Comparison of ENCODE assay signal across 9 mouse cellular contexts in genomic region chr7:66320996-66321395, GRCm38 (mm10). TPM values are rescaled to one million over a fixed set of nuclear protein-coding genes. Genes with fewer than 3 reads are reported as not detected.
DNase-seq lines count a peak whose midpoint lies in the region.
"Had no signal": no experiment of that assay in that cellular context is flagged by ENCODE, and none has a peak within 500 bp of the region (broad histone marks: within the 10 kb centered on the region; RNA-seq: fewer than 3 reads in every experiment).

No protein-coding gene starts in this region.

- intact Hi-C loops in heart, postnatal 10 days (cut with DNase I): no loop called here

- H3K9me3 ChIP-seq in embryonic facial prominence, embryonic 10.5 days: no peaks in the 10 kb centered on the region

- no peaks in the 10 kb centered on the region for H3K27me3 ChIP-seq in embryonic facial prominence, embryonic 10.5 days (replicated peaks; ENCODE audit: low read depth, poor library complexity, severe bottlenecking)

- no peak overlapping the region for H3K4me3 ChIP-seq in embryonic facial prominence, embryonic 10.5 days

- peaks cover 14% of the 10 kb centered on the region for H3K4me1 ChIP-seq in embryonic facial prominence, embryonic 10.5 days

- WGBS in embryonic facial prominence, embryonic 10.5 days: 72% methylated on average over 5 of the region's 5 CpGs

- no peaks in the 10 kb centered on the region for H3K36me3 ChIP-seq in embryonic facial prominence, embryonic 10.5 days (replicated peaks)

- H3K27ac ChIP-seq in embryonic facial prominence, embryonic 10.5 days (replicated peaks): no peak overlapping the region

- DNase-seq in heart, postnatal 4 days: peak; percentile 43
- DNase-seq in heart, postnatal 10 days: no peak
- DNase-seq in 416B (ENCODE audit: low read depth) (peak; percentile 70), liver (no peak)
- peak; percentile 20 for DNase-seq in embryonic facial prominence, embryonic 10.5 days (ENCODE audit: low spot score)
- peak; percentile 71 for DNase-seq in kidney, postnatal 14 days
- no peak for DNase-seq in layer of hippocampus, postnatal 10 days (ENCODE audit: low spot score in 2 of 2)
- DNase-seq in layer of hippocampus, adult 8-10 months (ENCODE audit: low spot score in 2 of 2): no peak

RNA-seq across cellular contexts. Expression of gene Gm10974, which starts 44.7 kb away (rescaled TPM):
- not detected for total RNA-seq in heart, postnatal 4 days (2021)
- total RNA-seq in heart, postnatal 10 days (2021): not detected
- not detected in 2 replicates for polyA plus RNA-seq in embryonic facial prominence, embryonic 10.5 days (2016; fragmentation: Nextera tagmentation; extraction: Ambion mirVana)
- not detected for total RNA-seq in layer of hippocampus, postnatal 10 days (2021)
- total RNA-seq in layer of hippocampus, adult 8-10 months (2022): not detected
- polyA plus RNA-seq: intestine, embryonic 16.5 days had no signal

Comparison
In these comparisons a context has a peak if more than half of its experiments do, and no peak if none do; other contexts are left out.
1. DNase-seq: peak in heart, postnatal 4 days (single experiment), 416B (single experiment), embryonic facial prominence, embryonic 10.5 days (single experiment) and kidney, postnatal 14 days (single experiment); none in heart, postnatal 10 days (0 of 2), layer of hippocampus, postnatal 10 days (0 of 2), liver (single experiment) and layer of hippocampus, adult 8-10 months (0 of 2).